Mouse (Mus musculus) heart, postnatal 0 days (tissue): ENCODE results near the gene Urad.

Experiments
- CTCF ChIP-seq: IDR thresholded peaks from 2 replicates; pipeline ENCODE4 v1.5.1; 2016; ENCODE audit warnings: antibody characterized with exemption, control low read depth, low read depth
- EP300 ChIP-seq: IDR thresholded peaks from 2 replicates; pipeline ENCODE4 v1.6.1; 2016; ENCODE audit warnings: antibody characterized with exemption, low read depth

DNA sequence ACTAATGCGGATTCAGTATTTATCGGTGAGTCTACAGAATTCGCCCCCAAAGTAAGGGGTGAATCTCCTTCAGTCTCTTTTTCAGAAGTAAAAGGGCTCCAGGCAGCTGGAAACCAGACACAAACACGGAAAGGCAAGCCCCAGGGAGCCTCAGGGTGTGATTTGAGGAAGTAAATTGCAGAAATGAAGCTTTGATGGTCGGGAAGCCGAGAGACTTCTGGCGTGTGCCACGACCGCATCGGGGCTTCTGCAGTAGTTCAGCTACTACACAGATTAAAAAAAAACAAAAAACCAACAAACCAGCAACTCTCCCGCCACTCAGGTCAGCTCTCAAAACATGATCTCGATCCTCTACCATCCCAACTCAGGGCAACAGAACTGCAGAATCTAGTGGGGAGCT, 40.8 kb upstream of the Urad start:
- TF ChIP-seq CTCF: no peak
- TF ChIP-seq EP300: no peak
